ENCODE assay signal across 8 mouse cellular contexts in the genomic region with DNA sequence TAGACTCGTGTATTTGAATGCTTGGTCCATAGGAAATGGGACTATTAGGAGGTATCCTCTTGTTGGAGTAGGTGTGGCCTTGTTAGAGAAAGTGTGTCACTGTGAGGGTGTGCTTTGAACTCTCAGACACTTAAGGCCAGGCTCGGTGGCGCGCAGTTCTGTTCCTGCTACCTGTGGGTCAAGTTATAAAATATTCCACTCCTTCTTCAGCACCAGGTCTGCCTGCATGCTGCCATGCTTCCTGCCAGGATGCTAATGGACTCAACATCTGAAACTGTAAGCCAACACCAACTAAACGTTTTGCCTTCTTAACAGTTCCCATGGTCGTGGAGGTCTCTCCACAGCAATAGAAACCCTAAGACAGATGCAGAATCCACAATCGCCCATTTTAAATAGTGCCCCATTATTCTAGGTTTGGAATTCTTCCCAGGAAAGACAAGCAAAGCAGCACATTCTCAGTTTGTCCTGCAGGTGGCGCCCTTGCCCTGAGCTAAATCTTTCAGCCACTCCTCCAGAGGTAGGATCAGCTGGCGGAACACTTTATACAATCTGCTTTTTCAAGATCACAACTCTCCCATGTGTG.
DNase-seq lines count a peak whose midpoint lies in the region; ATAC-seq and TF ChIP-seq lines count a peak whose summit lies in the region.

No protein-coding gene starts in this region.

- 21% methylated on average over 9 of the region's 9 CpGs for WGBS in kidney, embryonic 14.5 days
- 28% methylated on average over 9 of the region's 9 CpGs for whole genome bisulfite sequencing in intestine, embryonic 14.5 days
- WGBS in midbrain, embryonic 16.5 days = 31% methylated on average over 9 of the region's 9 CpGs

- H3K4me1 ChIP-seq in kidney, embryonic 14.5 days (ENCODE audit: control insufficient read depth, insufficient read depth, low read length) = no peaks in the 10 kb centered on the region
- no peaks in the 10 kb centered on the region for H3K4me1 ChIP-seq in intestine, embryonic 14.5 days (replicated peaks; ENCODE audit: control insufficient read depth, insufficient read depth, low read length)
- no peaks in the 10 kb centered on the region for H3K4me1 ChIP-seq in midbrain, embryonic 16.5 days (ENCODE audit: control insufficient read depth, insufficient read depth, low read length)
- peaks cover 2% of the 10 kb centered on the region; the same call in 1 of the 2 replicates for H3K4me1 ChIP-seq in testis, adult 2 months (ENCODE audit: control insufficient read depth, insufficient read depth, low read length)

- H3K27me3 ChIP-seq in kidney, embryonic 14.5 days (ENCODE audit: control insufficient read depth, insufficient read depth, low read length) = no peaks in the 10 kb centered on the region
- H3K27me3 ChIP-seq in intestine, embryonic 14.5 days (replicated peaks; ENCODE audit: control insufficient read depth, insufficient read depth, low read length) = peaks cover 4% of the 10 kb centered on the region
- H3K27me3 ChIP-seq in midbrain, embryonic 16.5 days (ENCODE audit: control insufficient read depth, insufficient read depth, low read depth, low read length) = no peaks in the 10 kb centered on the region; the same call in 1 of the 2 replicates
- H3K27me3 ChIP-seq in testis, adult 2 months (ENCODE audit: control insufficient read depth, insufficient read depth, low read length) = no peaks in the 10 kb centered on the region

- TF ChIP-seq POLR2A in testis, adult 2 months (IDR thresholded peaks at IDR 0.05; ENCODE audit: control insufficient read depth, low read depth, low read length) = no peak

- no peak overlapping the region for H3K4me2 ChIP-seq in kidney, embryonic 14.5 days (replicated peaks; ENCODE audit: low read depth, low read length)
- H3K4me2 ChIP-seq in intestine, embryonic 14.5 days (ENCODE audit: low read length) = no peak overlapping the region
- no peak overlapping the region for H3K4me2 ChIP-seq in midbrain, embryonic 16.5 days (ENCODE audit: low read length)

- TF ChIP-seq CTCF in testis, adult 2 months (IDR thresholded peaks at IDR 0.05; ENCODE audit: control insufficient read depth, insufficient read depth, insufficient replicate concordance, low read depth, low read length) = peak; percentile 82

- peak; percentile 17 for DNase-seq in kidney, adult 11 months
- DNase-seq in cerebellum, adult 9-10 months = peak; percentile 77
- peak; percentile 31 to 72 for DNase-seq in frontal cortex, postnatal 10 days (ENCODE audit: low spot score in 2 of 2)
- peak; percentile 85 for DNase-seq in intestine, embryonic 14.5 days (ENCODE audit: low spot score)
- DNase-seq in left cerebral cortex, postnatal 10 days (ENCODE audit: extremely low spot score in 1 of 2, low spot score in 2 of 2) = peak; percentile 65 to 77

- H3K9me3 ChIP-seq in kidney, embryonic 14.5 days (ENCODE audit: control insufficient read depth, low read length) = no peaks in the 10 kb centered on the region
- no peaks in the 10 kb centered on the region for H3K9me3 ChIP-seq in intestine, embryonic 14.5 days (ENCODE audit: control insufficient read depth, low read length)
- H3K9me3 ChIP-seq in midbrain, embryonic 16.5 days (replicated peaks; ENCODE audit: control insufficient read depth, low read length, poor library complexity, severe bottlenecking) = no peaks in the 10 kb centered on the region

- no peak overlapping the region for H3K9ac ChIP-seq in kidney, embryonic 14.5 days (ENCODE audit: low read depth, low read length)
- no peak overlapping the region for H3K9ac ChIP-seq in intestine, embryonic 14.5 days (ENCODE audit: low read length)
- no peak overlapping the region for H3K9ac ChIP-seq in midbrain, embryonic 16.5 days (ENCODE audit: low read depth, low read length)

- no peaks in the 10 kb centered on the region for H3K36me3 ChIP-seq in kidney, embryonic 14.5 days (ENCODE audit: control insufficient read depth, insufficient read depth, low read length)
- no peaks in the 10 kb centered on the region for H3K36me3 ChIP-seq in intestine, embryonic 14.5 days (ENCODE audit: control insufficient read depth, insufficient read depth, low read length)
- no peaks in the 10 kb centered on the region for H3K36me3 ChIP-seq in midbrain, embryonic 16.5 days (ENCODE audit: control insufficient read depth, insufficient read depth, low read length)
- H3K36me3 ChIP-seq in testis, adult 2 months (ENCODE audit: control insufficient read depth, insufficient read depth, low read length) = no peaks in the 10 kb centered on the region

- no peak overlapping the region for H3K4me3 ChIP-seq in kidney, embryonic 14.5 days (ENCODE audit: low read length)
- H3K4me3 ChIP-seq in intestine, embryonic 14.5 days (ENCODE audit: low read depth, low read length) = no peak overlapping the region
- no peak overlapping the region for H3K4me3 ChIP-seq in midbrain, embryonic 16.5 days (ENCODE audit: low read depth, low read length)
- no peak overlapping the region for H3K4me3 ChIP-seq in testis, adult 2 months (ENCODE audit: control insufficient read depth, low read depth, low read length)

- no peak; the same call in 1 of the 2 replicates for ATAC-seq in kidney, embryonic 14.5 days (ENCODE audit: low FRiP score, low TSS enrichment)
- peak; percentile 62; the same call in 1 of the 2 replicates for ATAC-seq in intestine, embryonic 14.5 days (replicated peaks; ENCODE audit: low FRiP score, low TSS enrichment, low read depth)
- ATAC-seq in midbrain, embryonic 16.5 days = peak; percentile 83

- H3K27ac ChIP-seq in kidney, embryonic 14.5 days (ENCODE audit: low read depth, low read length) = no peak overlapping the region
- H3K27ac ChIP-seq in intestine, embryonic 14.5 days (ENCODE audit: low read depth) = no peak overlapping the region
- H3K27ac ChIP-seq in midbrain, embryonic 16.5 days (ENCODE audit: low read length) = no peak overlapping the region
- no peak overlapping the region for H3K27ac ChIP-seq in testis, adult 2 months (ENCODE audit: control insufficient read depth, insufficient read depth, low read depth, low read length)

- intact Hi-C loops in left cerebral cortex, postnatal 10 days (cut with DNase I) = loop anchor here (2.0 to 10.0 kb wide), 3 partner anchors 80 to 1240 kb away; a partner anchor contains a TSS

Comparison
In these comparisons a context has a peak if more than half of its experiments do, and no peak if none do; other contexts are left out.
1. DNase-seq: peak in every context shown above with its lines; median percentile 85 in intestine, embryonic 14.5 days; 77 in cerebellum, adult 9-10 months; 71 in left cerebral cortex, postnatal 10 days; 52 in frontal cortex, postnatal 10 days; 17 in kidney, adult 11 months.